ENCODE assay signal across 8 mouse cellular contexts in the genomic region with DNA sequence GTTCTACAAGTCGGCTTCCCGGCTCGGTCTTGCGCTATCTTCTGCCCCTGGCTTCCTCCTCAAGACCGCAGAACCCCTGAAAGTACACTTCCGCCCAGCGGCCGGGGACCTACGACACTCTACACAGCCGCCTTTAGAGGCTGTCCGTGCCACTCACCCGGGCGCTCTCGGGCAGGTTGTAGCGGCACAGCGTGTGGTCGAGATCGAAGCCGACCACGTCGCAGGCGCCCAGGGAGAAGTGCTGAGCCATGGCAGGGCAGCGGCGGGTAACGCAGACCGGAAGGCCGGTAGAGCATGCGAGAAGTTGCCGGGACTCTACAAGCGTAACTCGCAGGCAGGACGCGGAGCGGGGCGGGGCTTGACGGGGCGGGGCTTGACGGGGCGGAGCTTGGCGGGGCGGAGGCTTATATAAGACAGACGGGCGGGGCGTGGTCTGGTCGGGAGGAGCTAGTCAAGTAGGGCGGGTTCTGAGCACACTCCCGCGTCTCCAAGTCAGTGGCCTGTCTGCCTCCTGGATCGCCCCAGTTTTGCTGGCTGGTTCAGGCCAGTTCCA. TPM values are rescaled to one million over a fixed set of nuclear protein-coding genes. Genes with fewer than 3 reads are reported as not detected.
DNase-seq lines count a peak whose midpoint lies in the region; ATAC-seq and TF ChIP-seq lines count a peak whose summit lies in the region.

Gene Nt5dc1 (minus strand): TSS at position 349 of the 553 bp plus-strand sequence.

- no peak for TF ChIP-seq CTCF in MEL (IDR thresholded peaks at IDR 0.05 in 2 of 3, conservative IDR thresholded peaks at IDR 0.05 in 1 of 3; ENCODE audit: control insufficient read depth in 1 of 3, insufficient read depth in 1 of 3, low read depth in 2 of 3, low read length in 3 of 3, poor library complexity in 1 of 3, severe bottlenecking in 1 of 3)
- TF ChIP-seq CTCF in cerebellum, adult 2 months (IDR thresholded peaks at IDR 0.05; ENCODE audit: borderline replicate concordance, insufficient read depth, low read depth, low read length), result no peak
- 0 out of 2 replicates have a peak, but pooled peaks have one; percentile 8 for TF ChIP-seq CTCF in forebrain, postnatal 0 days (IDR thresholded peaks at IDR 0.05; ENCODE audit: low read depth)

- TF ChIP-seq RAD21 in MEL (IDR thresholded peaks at IDR 0.05; ENCODE audit: low read depth, low read length), result no peak

- H3K27ac ChIP-seq in MEL (ENCODE audit: control insufficient read depth, low read depth, low read length), result peak within 1 kb of the TSS; percentile 77
- H3K27ac ChIP-seq in cerebellum, adult 2 months (ENCODE audit: insufficient read depth, low read length), result no peak within 1 kb of the TSS
- H3K27ac ChIP-seq in forebrain, postnatal 0 days (ENCODE audit: low read depth, low read length), result no peak within 1 kb of the TSS
- peak within 1 kb of the TSS; percentile 83 for H3K27ac ChIP-seq in lung, embryonic 15.5 days

- H3K36me3 ChIP-seq in MEL (ENCODE audit: control insufficient read depth in 1 of 2, insufficient read depth in 2 of 2, low read length in 2 of 2), result peaks cover 0 to 19% of the 10 kb centered on the region in 2 experiments; a peak in 2 of 4 replicates
- no peaks in the 10 kb centered on the region for H3K36me3 ChIP-seq in forebrain, postnatal 0 days (ENCODE audit: insufficient read depth)
- H3K36me3 ChIP-seq in lung, embryonic 15.5 days, result no peaks in the 10 kb centered on the region

- H3K27me3 ChIP-seq in MEL (ENCODE audit: control insufficient read depth in 1 of 2, insufficient read depth in 2 of 2, low read length in 2 of 2), result no peaks in the 10 kb centered on the region
- no peaks in the 10 kb centered on the region for H3K27me3 ChIP-seq in cerebellum, adult 2 months (ENCODE audit: control insufficient read depth, insufficient read depth, low read length)
- H3K27me3 ChIP-seq in forebrain, postnatal 0 days (ENCODE audit: insufficient read depth, low read length), result no peaks in the 10 kb centered on the region
- H3K27me3 ChIP-seq in lung, embryonic 15.5 days, result no peaks in the 10 kb centered on the region

- peak within 1 kb of the TSS; percentile 67 for H3K4me2 ChIP-seq in forebrain, postnatal 0 days (ENCODE audit: low read depth)
- peak within 1 kb of the TSS; percentile 64 for H3K4me2 ChIP-seq in lung, embryonic 15.5 days

- peaks cover 11 to 25% of the 10 kb centered on the region in 2 experiments for H3K4me1 ChIP-seq in MEL (ENCODE audit: control insufficient read depth in 1 of 2, insufficient read depth in 2 of 2, low read length in 2 of 2)
- H3K4me1 ChIP-seq in cerebellum, adult 2 months (ENCODE audit: control insufficient read depth, insufficient read depth, low read length), result no peaks in the 10 kb centered on the region
- H3K4me1 ChIP-seq in forebrain, postnatal 0 days (ENCODE audit: insufficient read depth), result no peaks in the 10 kb centered on the region
- peaks cover 14% of the 10 kb centered on the region; the same call in 1 of the 2 replicates for H3K4me1 ChIP-seq in lung, embryonic 15.5 days

- H3K79me2 ChIP-seq in MEL (ENCODE audit: control insufficient read depth, insufficient read depth, low read length, poor library complexity), result peaks cover 8% of the 10 kb centered on the region

- ATAC-seq in forebrain, postnatal 0 days, result peak; percentile 98
- peak; percentile 100 for ATAC-seq in lung, embryonic 15.5 days (ENCODE audit: borderline replicate concordance, extremely low read depth, low FRiP score, low TSS enrichment)

- peak within 1 kb of the TSS; percentile 82 to 91 for H3K4me3 ChIP-seq in MEL (ENCODE audit: control insufficient read depth in 1 of 2, insufficient read depth in 1 of 2, low read depth in 2 of 2, low read length in 2 of 2)
- peak within 1 kb of the TSS; percentile 86 for H3K4me3 ChIP-seq in cerebellum, adult 2 months (replicated peaks; ENCODE audit: insufficient read depth, low read depth, low read length)
- peak within 1 kb of the TSS; percentile 51 for H3K4me3 ChIP-seq in forebrain, postnatal 0 days (ENCODE audit: low read depth, low read length)
- peak within 1 kb of the TSS; percentile 81 for H3K4me3 ChIP-seq in lung, embryonic 15.5 days

- TF ChIP-seq POLR2A in MEL (IDR thresholded peaks at IDR 0.05; ENCODE audit: control insufficient read depth in 1 of 2, insufficient read depth in 1 of 2, low read depth in 1 of 2, low read length in 2 of 2, poor library complexity in 1 of 2), result peak; percentile 78 to 84; a peak in 3 of 4 replicates
- peak; percentile 61; the same call in 1 of the 2 replicates for TF ChIP-seq POLR2A in cerebellum, adult 2 months (IDR thresholded peaks at IDR 0.05; ENCODE audit: borderline replicate concordance, insufficient read depth, low read length)

- peak; percentile 95 for DNase-seq in MEL (ENCODE audit: low read depth, low spot score)
- peak; percentile 89 to 93 for DNase-seq in cerebellum, adult 2 months
- DNase-seq in forebrain, postnatal 0 days, result peak; percentile 86
- DNase-seq in heart, postnatal 4 days, result peak; percentile 97
- DNase-seq in layer of hippocampus, adult 8-10 months (ENCODE audit: low spot score in 2 of 2), result peak; percentile 82 to 87
- peak; percentile 88 for DNase-seq in ovary, adult 18-20 months (ENCODE audit: low spot score)
- peak; percentile 93 for DNase-seq in thymus, postnatal 0 days (ENCODE audit: low spot score)

- peak within 1 kb of the TSS; percentile 91 for H3K9ac ChIP-seq in MEL (ENCODE audit: control insufficient read depth, low read depth, low read length, poor library complexity, severe bottlenecking)
- peak within 1 kb of the TSS; percentile 58 for H3K9ac ChIP-seq in forebrain, postnatal 0 days
- H3K9ac ChIP-seq in lung, embryonic 15.5 days, result peak within 1 kb of the TSS; percentile 77

- peak in 1 of 2 experiments; percentile 11; a peak in 2 of 4 replicates for TF ChIP-seq EP300 in MEL (IDR thresholded peaks at IDR 0.05; ENCODE audit: low read depth in 1 of 2, low read length in 2 of 2)

- H3K9me3 ChIP-seq in MEL (replicated peaks; ENCODE audit: insufficient read depth, low read length), result no peaks in the 10 kb centered on the region
- H3K9me3 ChIP-seq in forebrain, postnatal 0 days (ENCODE audit: low read length), result no peaks in the 10 kb centered on the region
- no peaks in the 10 kb centered on the region for H3K9me3 ChIP-seq in lung, embryonic 15.5 days

- WGBS in cerebellum, adult 2 months, result under 1% methylated on average over 49 of the region's 49 CpGs
- WGBS in forebrain, postnatal 0 days, result under 1% methylated on average over 49 of the region's 49 CpGs
- 1% methylated on average over 44 of the region's 49 CpGs for WGBS in lung, embryonic 15.5 days

TF ChIP-seq in MEL, 35 proteins besides CTCF, POLR2A, EP300 and RAD21 (continues in another document):
- TF ChIP-seq USF2 (IDR thresholded peaks at IDR 0.05; ENCODE audit: borderline replicate concordance in 1 of 2, insufficient read depth in 1 of 2, low read depth in 1 of 2, low read length in 2 of 2), result no peak
- no peak for TF ChIP-seq RCOR1 (IDR thresholded peaks at IDR 0.05; ENCODE audit: low read depth, low read length)
- TF ChIP-seq ELF1 (IDR thresholded peaks at IDR 0.05; ENCODE audit: low read depth, low read length), result peak; percentile 71; the same call in 1 of the 2 replicates
- peak; percentile 62; the same call in 1 of the 2 replicates for TF ChIP-seq MAX (IDR thresholded peaks at IDR 0.05; ENCODE audit: low read length)
- TF ChIP-seq ZKSCAN1 (IDR thresholded peaks at IDR 0.05; ENCODE audit: low read depth, low read length), result no peak
- peak; percentile 38; the same call in 1 of the 2 replicates for TF ChIP-seq MYC (IDR thresholded peaks at IDR 0.05; ENCODE audit: low read depth, low read length)
- TF ChIP-seq SMC3 (IDR thresholded peaks at IDR 0.05; ENCODE audit: low read depth, low read length), result no peak
- TF ChIP-seq NRF1 (IDR thresholded peaks at IDR 0.05; ENCODE audit: insufficient read depth, low read depth, low read length, poor library complexity, severe bottlenecking), result no peak
- TF ChIP-seq MEF2A (IDR thresholded peaks at IDR 0.05; ENCODE audit: extremely low read depth, insufficient replicate concordance, low read depth, low read length, poor library complexity, severe bottlenecking), result peak; percentile 31; the same call in 1 of the 2 replicates
- TF ChIP-seq ZC3H11A (IDR thresholded peaks at IDR 0.05; ENCODE audit: low read depth, low read length), result no peak
- no peak for TF ChIP-seq CHD2 (IDR thresholded peaks at IDR 0.05; ENCODE audit: low read length)
- 0 out of 2 replicates have a peak, but pooled peaks have one; percentile 76 for TF ChIP-seq UBTF (IDR thresholded peaks at IDR 0.05; ENCODE audit: borderline replicate concordance, insufficient read depth, low read depth, low read length)
- peak; percentile 81 for TF ChIP-seq SIN3A (IDR thresholded peaks at IDR 0.05; ENCODE audit: low read length)
- no peak for TF ChIP-seq MAFK (IDR thresholded peaks at IDR 0.05; ENCODE audit: borderline replicate concordance, low read depth, low read length)
- TF ChIP-seq MAZ (IDR thresholded peaks at IDR 0.05; ENCODE audit: low read depth, low read length), result no peak
- peak; percentile 92 for TF ChIP-seq NELFE (IDR thresholded peaks at IDR 0.05; ENCODE audit: low read depth, low read length)
- TF ChIP-seq ETS1 (IDR thresholded peaks at IDR 0.05; ENCODE audit: low read depth, low read length), result peak; percentile 53
- peak; percentile 87 for TF ChIP-seq TBP (IDR thresholded peaks at IDR 0.05; ENCODE audit: low read depth, low read length)
- 0 out of 2 replicates have a peak, but pooled peaks have one; percentile 74 for TF ChIP-seq ZMIZ1 (IDR thresholded peaks at IDR 0.05; ENCODE audit: low read depth, low read length)
- 0 out of 2 replicates have a peak, but pooled peaks have one; percentile 25 for TF ChIP-seq E2F4 (IDR thresholded peaks at IDR 0.05; ENCODE audit: borderline replicate concordance, low read depth, low read length)
- no peak for TF ChIP-seq POLR2AphosphoS5 (IDR thresholded peaks at IDR 0.05; ENCODE audit: borderline replicate concordance, low read depth, low read length)
- no peak for TF ChIP-seq MYB (IDR thresholded peaks at IDR 0.05; ENCODE audit: low read depth, low read length)

RNA-seq across cellular contexts. Expression of gene Nt5dc1, which starts in this region (rescaled TPM):
- 8.9 and 9.2 TPM in 2 replicates for total RNA-seq in MEL (2012; rRNA removed)
- polyA plus RNA-seq in MEL (2012; ENCODE audit: insufficient read depth in 1 of 2, insufficient read length in 2 of 2, low read depth in 1 of 2, low replicate concordance in 2 of 2, missing spikeins in 1 of 2), result 10 to 100 TPM in 1 of 2 experiments, not detected in 1; 11.5 TPM
- 2.0 and 2.5 TPM in 2 replicates for polyA plus RNA-seq in cerebellum, adult 2 months (2012; rRNA removed)
- 1.0 and 2.0 TPM in 2 replicates for total RNA-seq in forebrain, postnatal 0 days (2014; rRNA removed)
- 1.8 and 2.0 TPM in 2 replicates for polyA plus RNA-seq in forebrain, postnatal 0 days (2015; fragmentation: Nextera tagmentation; extraction: Ambion mirVana)
- total RNA-seq in heart, postnatal 4 days (2021), result 10 to 100 TPM; 10.4 to 11.1 TPM
- total RNA-seq in layer of hippocampus, adult 8-10 months (2022), result 1 to 10 TPM; 3.4 to 5.0 (median 4.0) TPM
- polyA plus RNA-seq in lung, embryonic 15.5 days (2015; fragmentation: Nextera tagmentation; extraction: Ambion mirVana), result 10.3 and 12.2 TPM in 2 replicates
- polyA plus RNA-seq in thymus, postnatal 0 days (2015; fragmentation: Nextera tagmentation; extraction: Ambion mirVana), result 26.3 and 31.0 TPM in 2 replicates

Comparison
In these comparisons a context has a peak if more than half of its experiments do, and no peak if none do; other contexts are left out.
1. H3K27ac ChIP-seq: peak in MEL (single experiment) and lung, embryonic 15.5 days (single experiment); none in cerebellum, adult 2 months (single experiment) and forebrain, postnatal 0 days (single experiment).
2. Peak in every context shown above with its lines, with median percentiles within 50 percentile points of each other: DNase-seq, H3K4me3 ChIP-seq and H3K9ac ChIP-seq.